Mouse (Mus musculus) forebrain, embryonic 16.5 days (tissue): ENCODE measurements around the gene Ciart. TPM values are rescaled to one million over a fixed set of nuclear protein-coding genes. Genes with fewer than 3 reads are reported as not detected.
"Not testable (repeated sequence)": the region's sequence is repeated elsewhere in the genome, so short reads cannot be mapped to it uniquely, and the experiment has no call there.

Source experiments
- ATAC-seq: fragments of 200-750 bp; cut with Nextera tagmentation; 2 replicates; pipeline ENCODE4 v1.8.0; 2017; ENCODE audit warnings: mild to moderate bottlenecking, moderate library complexity
- H3K27ac ChIP-seq: fragments of 300-500 bp; sonication (generic); 2 replicates; pipeline ENCODE4 v1.5.1; 2014; ENCODE audit warnings: low read length, control low read depth
- H3K27me3 ChIP-seq: fragments of 300-500 bp; sonication (generic); replicated peaks from 2 replicates; pipeline ENCODE4 v1.6.1; 2014; ENCODE audit warnings: low read length; ENCODE audit not compliant: control insufficient read depth, insufficient read depth
- H3K36me3 ChIP-seq: fragments of 300-500 bp; sonication (generic); 2 replicates; pipeline ENCODE4 v1.6.1; 2014; ENCODE audit not compliant: control insufficient read depth, insufficient read depth
- H3K4me1 ChIP-seq: fragments of 300-500 bp; sonication (generic); replicated peaks from 2 replicates; pipeline ENCODE4 v1.6.1; 2014; ENCODE audit warnings: low read length; ENCODE audit not compliant: control insufficient read depth, insufficient read depth
- H3K4me2 ChIP-seq: fragments of 300-500 bp; sonication (generic); 2 replicates; pipeline ENCODE4 v1.6.1; 2014; ENCODE audit warnings: mild to moderate bottlenecking, low read length, control low read depth
- H3K4me3 ChIP-seq: fragments of 300-500 bp; sonication (generic); replicated peaks from 2 replicates; pipeline ENCODE4 v1.5.1; 2014; ENCODE audit warnings: mild to moderate bottlenecking, low read length, control low read depth
- H3K9ac ChIP-seq: fragments of 300-500 bp; sonication (generic); replicated peaks from 2 replicates; pipeline ENCODE4 v1.6.1; 2014; ENCODE audit warnings: low read depth, low read length, control low read depth
- H3K9me3 ChIP-seq: fragments of 300-500 bp; sonication (generic); 2 replicates; pipeline ENCODE4 v1.6.1; 2016; ENCODE audit warnings: low read length; ENCODE audit not compliant: control insufficient read depth
- WGBS: fragments of 180-500 bp; shearing (Covaris S2); extraction: QIAGEN DNeasy Blood & Tissue Kit; methylation state at CpG from one replicate; pipeline ENCODE4 v1.1.7; 2014; 5-methylcytosine and 5-hydroxymethylcytosine counted together
- polyA plus RNA-seq: library from polyadenylated mRNA; unstranded; fragments of >200 nt; fragmentation: Nextera tagmentation; extraction: Ambion mirVana; gene quantifications from 2 replicates; pipeline ENCODE4 v1.2.1, GENCODE M21; 2015

Ciart gene
- polyA plus RNA-seq, 1 experiment from 2014 or later: 4.1 TPM

- Histone ChIP-seq H3K4me2 (peak overlapping the region; percentile 73), H3K9me3 (no peaks in the 10 kb centered on the region), H3K9ac (no peak overlapping the region; the same call in 1 of the 2 replicates), H3K27me3 (no peaks in the 10 kb centered on the region), H3K36me3 (no peaks in the 10 kb centered on the region), H3K4me3 (peak overlapping the region; percentile 40), H3K27ac (no peak overlapping the region), H3K4me1 (peaks cover 31% of the 10 kb centered on the region)
- no peak for ATAC-seq
- WGBS: 3% methylated on average over 15 of the region's 15 CpGs
Measured at GRCm38 (mm10) chr3:95903753-95904502, 21.9 kb upstream of the Ciart start.

- H3K9ac ChIP-seq: no peak overlapping the region
- WGBS: 20% methylated on average over 5 of the region's 6 CpGs
- no peaks in the 10 kb centered on the region for H3K9me3 ChIP-seq
- no peak overlapping the region for H3K4me3 ChIP-seq
- no peaks in the 10 kb centered on the region for H3K27me3 ChIP-seq
- H3K36me3 ChIP-seq: no peaks in the 10 kb centered on the region
- H3K4me2 ChIP-seq: no peak overlapping the region
- no peak overlapping the region for H3K27ac ChIP-seq
- ATAC-seq: no peak
- peaks cover 31% of the 10 kb centered on the region for H3K4me1 ChIP-seq
Measured at GRCm38 (mm10) chr3:95902643-95903042, 20.6 kb upstream of the Ciart start.

- H3K9me3 ChIP-seq: no peaks in the 10 kb centered on the region
- peaks cover 31% of the 10 kb centered on the region for H3K4me1 ChIP-seq
- no peak overlapping the region for H3K4me2 ChIP-seq
- no peaks in the 10 kb centered on the region for H3K27me3 ChIP-seq
- H3K27ac ChIP-seq: no peak overlapping the region
- H3K4me3 ChIP-seq: no peak overlapping the region
- no peak for ATAC-seq
- no peaks in the 10 kb centered on the region for H3K36me3 ChIP-seq
- H3K9ac ChIP-seq: no peak overlapping the region
Measured at GRCm38 (mm10) chr3:95902373-95902625, 20.2 kb upstream of the Ciart start.

DNA sequence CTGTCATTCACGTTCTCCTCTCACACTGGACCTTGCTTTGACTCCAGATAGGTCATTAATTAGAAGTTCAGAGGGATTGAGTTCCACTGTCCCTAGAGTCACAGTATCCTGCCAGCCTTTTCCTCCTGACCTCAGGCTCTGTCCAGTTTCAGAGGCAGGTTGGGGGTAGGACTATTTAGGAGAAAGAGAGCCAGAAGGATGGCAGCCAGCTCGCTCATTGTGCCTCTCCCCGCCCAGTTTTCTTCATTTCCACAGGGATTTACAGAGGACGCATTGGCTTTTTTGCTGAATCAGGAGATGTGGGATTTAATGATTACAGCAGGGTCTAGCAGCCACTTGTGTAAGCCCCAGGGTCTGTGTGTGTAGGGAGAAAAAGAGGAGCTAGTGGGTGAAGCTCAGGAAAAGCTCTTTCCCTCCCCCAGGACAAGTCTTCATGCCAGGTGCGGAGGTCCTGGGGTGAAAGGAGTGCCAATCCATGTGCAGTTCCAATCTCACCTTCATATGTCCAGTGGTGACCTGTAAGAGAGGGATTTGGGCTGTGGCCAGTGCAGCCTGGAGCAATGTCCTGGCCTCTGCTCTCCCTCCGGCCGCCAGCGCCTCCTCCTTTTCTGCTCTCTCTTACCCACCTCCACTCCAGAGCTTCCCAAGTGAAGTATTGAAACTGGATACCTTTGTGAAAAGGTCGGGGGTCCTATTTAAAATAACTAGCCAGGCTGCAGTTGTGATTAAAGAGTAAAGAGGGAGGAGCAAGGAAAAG is 19.7 kb upstream of the Ciart start:
- Histone ChIP-seq H3K27me3 (no peaks in the 10 kb centered on the region), H3K36me3 (no peaks in the 10 kb centered on the region), H3K9ac (no peak overlapping the region), H3K4me3 (no peak overlapping the region), H3K4me2 (no peak overlapping the region), H3K9me3 (no peaks in the 10 kb centered on the region), H3K4me1 (peaks cover 29% of the 10 kb centered on the region), H3K27ac (no peak overlapping the region)
- ATAC-seq: no peak
- WGBS: 66% methylated on average over 9 of the region's 9 CpGs

DNA sequence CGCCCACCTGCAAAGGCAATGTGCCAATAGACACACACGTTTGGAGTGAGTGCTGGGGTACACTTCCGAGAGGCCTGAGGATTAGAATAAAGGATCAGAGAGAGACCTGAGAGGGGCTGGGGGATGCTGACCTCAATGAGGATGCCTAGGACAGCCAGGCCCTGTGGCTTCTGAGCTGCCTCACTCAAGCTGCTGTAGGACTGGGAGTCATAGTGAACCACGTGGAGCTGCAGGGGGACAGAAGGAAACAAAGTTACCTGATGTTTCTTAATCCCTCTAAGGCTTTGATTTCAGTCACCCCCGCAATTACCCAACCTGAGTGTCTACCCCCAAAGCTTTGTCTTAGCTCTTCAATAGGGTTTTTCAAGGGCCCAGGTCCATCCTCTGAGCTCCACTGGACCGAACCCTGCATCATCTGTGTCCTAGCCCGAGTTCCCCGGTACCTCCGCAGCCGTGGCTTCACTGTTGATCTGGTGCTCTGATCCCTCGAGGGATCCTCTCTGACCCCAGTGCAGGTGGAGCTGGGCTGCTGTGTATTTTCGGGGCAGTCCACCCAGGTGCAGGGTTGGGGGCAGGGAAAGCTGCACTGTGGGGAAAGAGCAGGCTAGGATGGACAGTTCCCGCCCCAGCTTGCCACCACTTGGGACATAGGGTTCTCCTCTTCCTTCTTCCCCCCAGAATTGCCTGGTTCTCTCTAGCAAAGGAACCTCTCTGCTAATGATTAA is 17.9 kb upstream of the Ciart start:
- WGBS: 68% methylated on average over 13 of the region's 13 CpGs

DNA sequence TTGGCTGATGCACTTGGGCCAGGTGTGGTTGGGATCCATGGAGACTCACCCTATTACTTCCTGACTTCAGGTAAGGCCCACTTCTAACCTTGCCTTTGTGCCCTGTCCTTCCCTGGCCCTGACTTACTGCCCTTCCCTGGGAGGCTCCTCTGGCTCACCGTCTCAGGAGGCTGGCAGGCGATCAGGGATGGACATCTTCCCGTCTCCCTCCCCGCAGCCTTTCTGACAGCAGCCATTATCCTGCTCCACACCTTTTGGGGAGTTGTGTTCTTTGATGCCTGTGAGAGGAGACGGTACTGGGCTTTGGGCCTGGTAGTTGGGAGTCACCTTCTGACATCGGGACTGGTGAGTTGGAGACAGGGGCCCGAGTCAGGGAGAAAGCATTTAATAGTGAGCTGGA is 13.4 kb upstream of the Ciart start:
- ATAC-seq, H3K4me2 ChIP-seq, H3K27me3 ChIP-seq, H3K9me3 ChIP-seq, H3K36me3 ChIP-seq, H3K4me3 ChIP-seq, H3K9ac ChIP-seq, H3K27ac ChIP-seq: not testable (repeated sequence)
- WGBS: 82% methylated on average over 7 of the region's 7 CpGs
- H3K4me1 ChIP-seq: peaks cover 12% of the 10 kb centered on the region

More for the DNA sequence above, 17.9 kb upstream of the Ciart start:
- no peak overlapping the region for H3K27ac ChIP-seq
- ATAC-seq: no peak
- H3K4me1 ChIP-seq: peaks cover 20% of the 10 kb centered on the region
- no peaks in the 10 kb centered on the region for H3K9me3 ChIP-seq
- H3K9ac ChIP-seq: no peak overlapping the region
- H3K4me2 ChIP-seq: no peak overlapping the region
- no peaks in the 10 kb centered on the region for H3K27me3 ChIP-seq
- no peak overlapping the region for H3K4me3 ChIP-seq
- H3K36me3 ChIP-seq: no peaks in the 10 kb centered on the region

DNA sequence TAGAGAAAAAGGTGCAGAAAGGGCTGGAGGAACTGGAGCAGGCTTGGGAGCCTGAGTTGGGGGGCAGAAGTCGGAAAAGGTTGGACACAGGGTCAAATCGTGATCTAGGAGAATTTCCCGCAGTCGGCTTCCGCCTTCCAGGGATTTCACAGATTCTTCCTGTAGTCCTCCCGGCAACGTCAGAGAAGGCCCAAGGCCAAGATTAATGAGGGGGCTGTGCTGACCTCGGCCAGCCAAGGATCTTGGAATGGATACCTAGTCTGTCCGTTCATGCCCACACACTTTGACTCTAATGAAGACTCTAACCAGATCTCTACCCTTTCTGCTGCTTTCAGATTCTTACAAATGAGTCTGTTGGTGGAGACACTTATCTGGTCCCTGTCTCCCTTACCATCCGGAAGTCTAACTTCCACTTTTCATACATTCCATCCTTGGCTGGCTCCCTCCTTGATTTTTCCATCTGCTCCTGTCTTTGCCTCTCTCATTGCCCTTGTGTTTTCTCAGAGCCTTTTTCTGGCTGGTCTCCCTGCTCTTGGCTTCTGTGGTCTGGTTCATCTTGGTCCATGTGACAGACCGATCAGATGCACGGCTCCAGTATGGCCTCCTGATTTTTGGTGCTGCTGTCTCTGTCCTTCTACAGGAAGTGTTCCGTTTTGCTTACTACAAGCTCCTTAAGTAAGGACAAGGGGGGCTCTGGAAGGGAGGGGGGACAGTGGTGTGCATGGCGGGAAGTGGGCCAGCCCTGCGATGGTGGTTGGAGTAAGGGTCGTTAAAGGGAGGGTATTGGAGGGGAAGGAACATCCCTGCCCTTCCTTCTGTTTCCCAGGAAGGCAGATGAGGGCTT is 12.5 kb upstream of the Ciart start:
- Histone ChIP-seq H3K27me3 (no peaks in the 10 kb centered on the region), H3K27ac (peak overlapping the region; percentile 36; the same call in 1 of the 2 replicates), H3K4me1 (peaks cover 12% of the 10 kb centered on the region), H3K4me3 (peak overlapping the region; percentile 75), H3K9ac (peak overlapping the region; percentile 76), H3K36me3 (no peaks in the 10 kb centered on the region), H3K9me3 (no peaks in the 10 kb centered on the region), H3K4me2 (peak overlapping the region; percentile 55)
- WGBS: 14% methylated on average over 16 of the region's 16 CpGs
- ATAC-seq: no peak

GRCm38 (mm10) chr3:95893606-95894316 is 11.7 kb upstream of the Ciart start, which contains the start of gene Aph1a:
Aph1a (plus strand) TSS chr3:95893969.
- H3K4me3 ChIP-seq: peak within 1 kb of the TSS; percentile 75
- H3K4me2 ChIP-seq: peak within 1 kb of the TSS; percentile 71
- H3K9ac ChIP-seq: peak within 1 kb of the TSS; percentile 76
- H3K4me1 ChIP-seq: peaks cover 12% of the 10 kb centered on the region
- H3K9me3 ChIP-seq, H3K36me3 ChIP-seq, H3K27me3 ChIP-seq: not testable (repeated sequence)
- ATAC-seq: peak; percentile 99
- H3K27ac ChIP-seq: peak within 1 kb of the TSS; percentile 71
- WGBS: 0% methylated on average over 22 of the region's 43 CpGs
